ENCODE assay signal across 22 mouse cellular contexts in the genomic region with DNA sequence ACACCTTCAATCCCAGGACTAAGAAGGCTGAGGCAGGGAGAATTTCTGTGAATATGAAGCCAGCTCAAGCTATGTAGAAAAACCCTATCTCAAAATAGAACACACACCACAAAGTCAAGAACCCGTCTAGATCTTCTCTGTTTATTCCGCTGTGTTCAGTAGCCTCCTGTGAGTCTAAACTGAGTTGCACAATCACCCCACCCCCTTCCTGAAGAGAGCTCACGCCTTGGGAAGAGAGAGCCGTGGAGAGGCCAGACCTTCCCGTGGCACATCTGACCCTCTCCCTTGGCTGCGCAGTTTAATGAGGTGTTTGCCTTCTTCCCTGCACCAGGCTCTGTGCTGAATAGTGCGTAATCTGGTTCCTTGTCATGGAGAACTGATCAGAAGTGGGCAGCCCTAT.
DNase-seq lines count a peak whose midpoint lies in the region; ATAC-seq and TF ChIP-seq lines count a peak whose summit lies in the region.
"Had no signal": no experiment of that assay in that cellular context is flagged by ENCODE, and none has a peak within 500 bp of the region (broad histone marks: within the 10 kb centered on the region; RNA-seq: fewer than 3 reads in every experiment).

No protein-coding gene starts in this region.

- no peaks in the 10 kb centered on the region for H3K27me3 ChIP-seq in stomach, postnatal 0 days (ENCODE audit: control insufficient read depth, insufficient read depth, low read length)
- no peaks in the 10 kb centered on the region for H3K27me3 ChIP-seq in midbrain, postnatal 0 days (ENCODE audit: insufficient read depth, low read length)
- H3K27me3 ChIP-seq: embryonic facial prominence, embryonic 13.5 days; forebrain, embryonic 12.5 days; heart, embryonic 15.5 days; hindbrain, embryonic 15.5 days; kidney, embryonic 15.5 days had no signal

- H3K9ac ChIP-seq in stomach, postnatal 0 days (ENCODE audit: low read length) = no peak overlapping the region
- H3K9ac ChIP-seq in midbrain, postnatal 0 days (replicated peaks; ENCODE audit: low read length, poor library complexity, severe bottlenecking) = no peak overlapping the region
- H3K9ac ChIP-seq: embryonic facial prominence, embryonic 13.5 days; forebrain, embryonic 12.5 days; heart, embryonic 15.5 days; hindbrain, embryonic 15.5 days; kidney, embryonic 15.5 days; liver, postnatal 0 days had no signal

- no peak overlapping the region for H3K4me3 ChIP-seq in stomach, postnatal 0 days (ENCODE audit: low read depth, low read length)
- no peak overlapping the region for H3K4me3 ChIP-seq in midbrain, postnatal 0 days (ENCODE audit: low read depth, low read length)
- H3K4me3 ChIP-seq: embryonic facial prominence, embryonic 13.5 days; erythroblast, embryonic 14.5 days; forebrain, embryonic 12.5 days; heart, embryonic 15.5 days; hindbrain, embryonic 15.5 days; kidney, embryonic 15.5 days had no signal

- no peak overlapping the region for H3K4me2 ChIP-seq in stomach, postnatal 0 days (replicated peaks; ENCODE audit: low read depth)
- H3K4me2 ChIP-seq in midbrain, postnatal 0 days (ENCODE audit: low read depth, low read length, poor library complexity, severe bottlenecking) = no peak overlapping the region
- H3K4me2 ChIP-seq: embryonic facial prominence, embryonic 13.5 days; forebrain, embryonic 12.5 days; heart, embryonic 15.5 days; hindbrain, embryonic 15.5 days; kidney, embryonic 15.5 days had no signal

- no peaks in the 10 kb centered on the region for H3K36me3 ChIP-seq in stomach, postnatal 0 days (ENCODE audit: control insufficient read depth, insufficient read depth, low read length)
- no peaks in the 10 kb centered on the region for H3K36me3 ChIP-seq in midbrain, postnatal 0 days (ENCODE audit: insufficient read depth, low read length)
- H3K36me3 ChIP-seq: embryonic facial prominence, embryonic 13.5 days; forebrain, embryonic 12.5 days; heart, embryonic 15.5 days; hindbrain, embryonic 15.5 days; kidney, embryonic 15.5 days had no signal

- no peaks in the 10 kb centered on the region for H3K4me1 ChIP-seq in stomach, postnatal 0 days (replicated peaks; ENCODE audit: control insufficient read depth, insufficient read depth)
- no peaks in the 10 kb centered on the region for H3K4me1 ChIP-seq in midbrain, postnatal 0 days (ENCODE audit: insufficient read depth, low read length)
- H3K4me1 ChIP-seq: forebrain, embryonic 12.5 days; heart, embryonic 15.5 days; hindbrain, embryonic 15.5 days had no signal

- no peak overlapping the region for H3K27ac ChIP-seq in stomach, postnatal 0 days (replicated peaks)
- H3K27ac ChIP-seq in midbrain, postnatal 0 days (ENCODE audit: low read depth, low read length) = no peak overlapping the region
- H3K27ac ChIP-seq: embryonic facial prominence, embryonic 13.5 days; forebrain, embryonic 12.5 days; heart, embryonic 15.5 days; hindbrain, embryonic 15.5 days; kidney, embryonic 15.5 days had no signal

- DNase-seq in lung, adult 18-20 months = peak; percentile 37 to 67
- DNase-seq in lung, postnatal 14 days = peak; percentile 35
- no peak for DNase-seq in stomach, postnatal 0 days (ENCODE audit: low spot score)
- no peak for DNase-seq in cerebellum, adult 9-10 months
- DNase-seq in midbrain, postnatal 0 days (ENCODE audit: low spot score) = no peak
- DNase-seq in frontal cortex, postnatal 14 days (ENCODE audit: low spot score in 2 of 2) = no peak
- DNase-seq: adrenal gland, adult 2 months; cerebellum, adult 18-20 months; cerebellum, postnatal 25 days; embryo, embryonic 11 days; kidney, adult 11 months; kidney, postnatal 36 days; layer of hippocampus, postnatal 36 days; liver, postnatal 0 days; right cerebral cortex, postnatal 14 days had no signal

- TF ChIP-seq EP300 in stomach, postnatal 0 days (optimal IDR thresholded peaks at IDR 0.05) = no peak

- no peaks in the 10 kb centered on the region for H3K9me3 ChIP-seq in stomach, postnatal 0 days (ENCODE audit: control insufficient read depth, low read length)
- no peaks in the 10 kb centered on the region for H3K9me3 ChIP-seq in midbrain, postnatal 0 days (ENCODE audit: low read length)
- H3K9me3 ChIP-seq: embryonic facial prominence, embryonic 13.5 days; forebrain, embryonic 12.5 days; hindbrain, embryonic 15.5 days; kidney, embryonic 15.5 days had no signal

- TF ChIP-seq CTCF in stomach, postnatal 0 days (IDR thresholded peaks at IDR 0.05; ENCODE audit: low read depth) = no peak
- TF ChIP-seq CTCF in midbrain, postnatal 0 days (IDR thresholded peaks at IDR 0.05) = no peak

- whole genome bisulfite sequencing in stomach, postnatal 0 days = 64% methylated on average over 7 of the region's 7 CpGs
- WGBS in midbrain, postnatal 0 days = 83% methylated on average over 7 of the region's 7 CpGs

- peak; percentile 77 for ATAC-seq in common myeloid progenitor, adult 5-6 weeks (replicated peaks; ENCODE audit: low read depth, poor library complexity, severe bottlenecking)
- 0 out of 2 replicates have a peak, but pooled peaks have one; percentile 54 for ATAC-seq in stomach, postnatal 0 days (ENCODE audit: low FRiP score, low TSS enrichment)
- no peak for ATAC-seq in midbrain, postnatal 0 days (ENCODE audit: low FRiP score)
- ATAC-seq: liver, postnatal 0 days had no signal

Comparison
In these comparisons a context has a peak if more than half of its experiments do, and no peak if none do; other contexts are left out.
1. DNase-seq: peak in lung, adult 18-20 months (2 of 2) and lung, postnatal 14 days (single experiment); none in stomach, postnatal 0 days (single experiment), cerebellum, adult 9-10 months (single experiment), midbrain, postnatal 0 days (single experiment) and frontal cortex, postnatal 14 days (0 of 2).